Mouse (Mus musculus): ENCODE data around the gene Stxbp2.

The Stxbp2 gene

DNA sequence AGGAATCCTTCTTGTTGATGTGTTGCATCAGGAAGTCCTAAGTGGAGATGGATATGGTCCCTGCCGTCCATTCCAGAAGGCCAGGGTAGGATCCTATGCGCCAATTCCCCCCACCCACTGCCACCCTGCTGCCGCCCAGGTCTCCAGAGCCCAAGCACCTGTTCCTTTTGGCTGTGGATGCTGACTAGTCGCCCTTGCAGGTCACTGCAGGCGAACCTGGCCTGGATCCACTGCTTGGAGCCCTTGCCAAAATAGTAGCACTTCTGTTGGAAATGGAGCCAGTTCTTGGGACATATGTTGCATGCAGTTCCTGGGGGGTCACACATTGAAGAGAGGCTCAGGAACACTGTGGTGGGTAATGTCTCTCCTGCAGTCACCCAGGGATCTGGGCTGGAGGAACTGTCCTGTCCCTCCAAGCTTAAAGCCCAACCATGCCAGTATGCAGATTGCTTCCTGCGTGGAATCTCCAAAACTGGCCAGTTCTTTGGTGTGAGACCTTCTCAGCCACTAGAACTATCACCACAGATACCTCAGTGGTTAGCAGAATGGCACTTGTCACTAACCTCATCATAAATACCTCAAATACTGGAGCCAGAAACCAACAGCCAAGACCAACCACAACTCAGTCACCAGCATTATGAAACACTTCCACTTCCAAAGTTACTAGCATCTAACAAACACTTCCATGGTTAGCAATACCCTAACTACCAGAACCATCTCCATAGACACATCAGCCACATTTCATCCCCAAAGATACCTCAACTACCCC, 52.8 kb downstream of the Stxbp2 start:
- no peak for DNase-seq (ENCODE audit: low spot score)

DNA sequence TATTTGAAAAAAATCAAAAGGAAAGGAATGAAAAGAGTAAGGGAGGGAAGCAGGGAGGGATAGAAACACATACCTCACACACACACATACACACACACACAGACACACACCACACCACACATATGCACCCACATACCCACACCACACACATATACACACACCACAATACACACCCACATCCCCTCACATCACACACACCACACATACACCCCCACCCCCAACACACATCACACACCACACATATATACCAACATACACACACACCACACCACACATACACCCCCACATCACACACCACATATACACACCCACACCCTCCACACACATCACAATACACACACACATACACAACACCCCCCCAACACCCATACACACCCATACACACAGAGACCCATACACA, 53.8 kb downstream of the Stxbp2 start:
- DNase-seq (ENCODE audit: low spot score), result no peak

DNA sequence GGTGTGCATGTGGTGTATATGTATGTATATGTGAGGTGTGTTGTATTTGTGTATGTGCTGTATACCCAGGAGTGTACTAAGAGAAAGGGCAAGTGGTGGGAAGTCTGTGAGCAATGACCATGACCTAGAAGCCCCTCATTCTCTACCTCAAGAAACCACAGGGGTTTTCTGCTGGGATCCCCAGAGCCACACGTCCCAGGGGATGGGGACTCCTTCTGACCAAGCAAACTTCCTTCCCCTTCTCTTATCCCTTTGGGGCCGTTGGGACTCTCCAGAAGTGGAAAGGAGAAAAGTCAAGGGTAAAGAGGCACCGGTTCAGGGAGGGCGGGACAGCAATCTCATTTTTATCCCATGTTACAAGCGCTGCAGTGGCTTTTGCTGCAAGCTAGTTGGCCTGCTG, 54.7 kb downstream of the Stxbp2 start:
- DNase-seq (ENCODE audit: low spot score), result no peak

DNA sequence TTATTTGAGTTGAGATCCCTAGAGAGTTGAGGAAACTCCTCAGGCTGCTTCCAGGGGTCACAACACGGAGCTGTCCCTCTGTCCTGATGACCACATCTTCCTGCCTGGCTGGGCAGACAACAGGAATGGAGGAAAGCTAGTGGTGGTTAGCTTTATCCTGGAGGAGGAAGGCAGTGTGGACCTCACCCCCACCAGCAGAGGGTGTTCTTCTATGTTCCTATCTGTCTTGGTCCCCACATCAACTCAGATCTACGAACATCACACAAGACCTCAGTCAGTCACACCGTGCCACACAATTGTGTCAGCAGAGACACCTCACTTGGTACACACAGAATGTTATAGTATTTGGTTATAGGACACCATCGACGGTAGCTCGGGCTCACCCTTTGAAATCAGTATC, 56.8 kb downstream of the Stxbp2 start:
- DNase-seq (ENCODE audit: low spot score), result no peak

DNA sequence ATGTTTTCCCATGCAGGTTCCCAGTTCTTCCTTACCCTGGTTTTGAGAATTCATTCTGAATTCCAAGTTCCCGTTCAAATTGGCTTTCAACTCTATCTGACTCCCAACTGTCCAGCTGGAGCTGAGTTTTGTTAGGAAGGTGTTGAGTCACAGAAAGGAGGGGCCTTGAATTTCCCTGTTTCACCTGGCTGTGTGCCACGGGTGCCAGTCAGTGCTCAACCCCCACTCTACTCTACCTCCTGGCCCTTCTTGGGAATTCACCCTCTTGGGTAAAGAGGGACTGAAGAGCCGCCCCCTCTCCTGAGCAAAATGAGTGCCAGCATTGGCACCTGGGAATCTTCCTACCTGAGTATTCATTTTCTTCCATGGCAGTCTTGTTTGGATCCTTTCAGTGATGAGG, 60.0 kb downstream of the Stxbp2 start:
- DNase-seq (ENCODE audit: low spot score), result no peak

Data from embryo, embryonic 10 days (tissue).